Mouse (Mus musculus) neural tube, embryonic 11.5 days (tissue): ENCODE data around the gene Zdhhc3. TPM values are rescaled to one million over a fixed set of nuclear protein-coding genes. Genes with fewer than 3 reads are reported as not detected.

Experiments
- ATAC-seq: fragments of 200-750 bp; cut with Nextera tagmentation; 2 replicates; pipeline ENCODE4 v1.8.0; 2017; ENCODE audit warnings: moderate number of reproducible peaks, mild to moderate bottlenecking, moderate TSS enrichment, moderate library complexity; ENCODE audit not compliant: insufficient read depth, low FRiP score, low TSS enrichment
- DNase-seq: peaks from one replicate; pipeline ENCODE4 v3.0.0-alpha.2; 2015; ENCODE audit warnings: low spot score
- H3K27ac ChIP-seq: fragments of 300-500 bp; sonication (generic); 2 replicates; pipeline ENCODE4 v1.5.1; 2014; ENCODE audit warnings: low read depth, mild to moderate bottlenecking, low read length
- H3K27me3 ChIP-seq: fragments of 300-500 bp; sonication (generic); 2 replicates; pipeline ENCODE4 v1.6.1; 2014; ENCODE audit warnings: mild to moderate bottlenecking, low read length, mixed read lengths; ENCODE audit not compliant: control insufficient read depth, insufficient read depth
- H3K36me3 ChIP-seq: fragments of 300-500 bp; sonication (generic); 2 replicates; pipeline ENCODE4 v1.6.1; 2014; ENCODE audit warnings: mild to moderate bottlenecking, low read length, moderate library complexity, mixed read lengths; ENCODE audit not compliant: control insufficient read depth, insufficient read depth
- H3K4me1 ChIP-seq: fragments of 300-500 bp; sonication (generic); 2 replicates; pipeline ENCODE4 v1.6.1; 2014; ENCODE audit warnings: low read length, mixed read lengths; ENCODE audit not compliant: control insufficient read depth, insufficient read depth
- H3K4me2 ChIP-seq: fragments of 300-500 bp; sonication (generic); 2 replicates; pipeline ENCODE4 v1.6.1; 2014; ENCODE audit warnings: low read depth, mild to moderate bottlenecking, moderate library complexity
- H3K4me3 ChIP-seq: fragments of 300-500 bp; sonication (generic); 2 replicates; pipeline ENCODE4 v1.5.1; 2014; ENCODE audit warnings: low read depth, low read length
- H3K9ac ChIP-seq: fragments of 300-500 bp; sonication (generic); 2 replicates; pipeline ENCODE4 v1.6.1; 2014; ENCODE audit warnings: mild to moderate bottlenecking, low read length
- H3K9me3 ChIP-seq: fragments of 300-500 bp; sonication (generic); 2 replicates; pipeline ENCODE4 v1.6.1; 2016; ENCODE audit warnings: low read length; ENCODE audit not compliant: control insufficient read depth
- WGBS: fragments of 180-500 bp; shearing (Covaris S2); extraction: QIAGEN DNeasy Blood & Tissue Kit; methylation state at CpG from one replicate; pipeline ENCODE4 v1.1.7; 2014; 5-methylcytosine and 5-hydroxymethylcytosine counted together
- polyA plus RNA-seq: library from polyadenylated mRNA; unstranded; fragments of >200 nt; fragmentation: Nextera tagmentation; extraction: Ambion mirVana; gene quantifications from 2 replicates; pipeline ENCODE4 v1.2.1, GENCODE M21; 2014

Gene Zdhhc3
- polyA plus RNA-seq, 1 experiment from 2014 or later = 66.4 TPM

DNA sequence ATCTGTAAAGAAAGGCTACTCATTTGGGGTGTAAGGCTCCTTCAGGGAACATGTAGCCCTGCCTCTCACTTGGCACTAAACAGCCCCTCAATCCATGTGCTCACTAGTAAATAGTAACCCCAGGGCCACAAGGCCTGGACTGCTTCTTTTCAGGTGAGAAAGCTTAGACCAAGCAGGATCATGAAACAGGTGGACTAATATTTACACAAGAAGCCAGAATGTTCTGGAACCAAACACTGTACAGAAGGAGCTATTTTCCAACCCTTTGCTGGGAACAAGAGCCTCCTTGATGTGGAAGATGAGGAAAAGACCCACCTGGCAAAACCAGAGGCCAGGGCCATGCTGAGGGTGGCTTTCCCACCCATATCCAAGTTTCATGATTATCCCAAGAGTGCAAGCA is 9.6 kb downstream of the Zdhhc3 start:
- Histone ChIP-seq H3K4me2 (no peak overlapping the region), H3K4me3 (no peak overlapping the region), H3K9me3 (no peaks in the 10 kb centered on the region), H3K27ac (no peak overlapping the region), H3K27me3 (no peaks in the 10 kb centered on the region), H3K4me1 (no peaks in the 10 kb centered on the region), H3K36me3 (peaks cover 9% of the 10 kb centered on the region; the same call in 1 of the 2 replicates), H3K9ac (no peak overlapping the region)
- ATAC-seq (no peak), DNase-seq (no peak)

- no peak for DNase-seq
- H3K36me3 ChIP-seq = peaks cover 18% of the 10 kb centered on the region
Observed at GRCm38 (mm10) chr9:123099631-123100455, 13.2 kb downstream of the Zdhhc3 start.

GRCm38 (mm10) chr9:123090844-123091243 is 22.2 kb downstream of the Zdhhc3 start:
- Histone ChIP-seq H3K4me1 (no peaks in the 10 kb centered on the region), H3K9me3 (no peaks in the 10 kb centered on the region), H3K4me3 (no peak overlapping the region), H3K9ac (no peak overlapping the region), H3K27ac (no peak overlapping the region), H3K36me3 (peaks cover 11% of the 10 kb centered on the region), H3K27me3 (no peaks in the 10 kb centered on the region), H3K4me2 (no peak overlapping the region)
- DNase-seq = no peak
- no peak for ATAC-seq
- WGBS = 93% methylated on average over 4 of the region's 4 CpGs

More at GRCm38 (mm10) chr9:123099631-123100455, 13.2 kb downstream of the Zdhhc3 start:
- ATAC-seq = no peak
- Histone ChIP-seq H3K4me3 (no peak overlapping the region), H3K4me1 (no peaks in the 10 kb centered on the region), H3K27me3 (no peaks in the 10 kb centered on the region), H3K4me2 (no peak overlapping the region), H3K27ac (no peak overlapping the region), H3K9ac (no peak overlapping the region), H3K9me3 (no peaks in the 10 kb centered on the region)
- 94% methylated on average over 16 of the region's 16 CpGs for WGBS

DNA sequence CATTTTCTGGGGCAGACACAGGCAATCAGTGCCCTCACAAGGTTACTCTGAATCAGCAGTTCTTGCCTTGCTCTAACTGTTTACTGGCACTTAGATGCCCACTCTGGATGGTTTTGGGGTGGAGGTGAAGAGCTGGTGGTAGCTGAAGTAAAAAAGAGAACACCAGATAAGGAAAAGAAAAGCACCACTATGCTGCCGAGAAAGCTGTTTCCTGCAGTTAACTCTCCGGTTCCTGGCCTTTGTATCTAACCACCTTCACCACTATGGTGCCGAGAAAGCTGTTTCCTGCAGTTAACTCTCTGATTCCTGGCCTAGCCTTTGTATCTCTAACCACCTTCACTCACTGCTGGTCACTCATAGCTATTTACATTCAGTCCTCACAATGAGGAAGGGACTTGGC is 25.4 kb downstream of the Zdhhc3 start:
- no peak overlapping the region for H3K4me2 ChIP-seq
- ATAC-seq (no peak), DNase-seq (no peak)
- 73% methylated on average over 3 of the region's 3 CpGs for WGBS
- H3K9me3 ChIP-seq = no peaks in the 10 kb centered on the region
- peaks cover 13% of the 10 kb centered on the region for H3K36me3 ChIP-seq
- no peaks in the 10 kb centered on the region for H3K27me3 ChIP-seq
- no peak overlapping the region for H3K27ac ChIP-seq
- H3K4me1 ChIP-seq = no peaks in the 10 kb centered on the region
- no peak overlapping the region for H3K4me3 ChIP-seq
- no peak overlapping the region for H3K9ac ChIP-seq

DNA sequence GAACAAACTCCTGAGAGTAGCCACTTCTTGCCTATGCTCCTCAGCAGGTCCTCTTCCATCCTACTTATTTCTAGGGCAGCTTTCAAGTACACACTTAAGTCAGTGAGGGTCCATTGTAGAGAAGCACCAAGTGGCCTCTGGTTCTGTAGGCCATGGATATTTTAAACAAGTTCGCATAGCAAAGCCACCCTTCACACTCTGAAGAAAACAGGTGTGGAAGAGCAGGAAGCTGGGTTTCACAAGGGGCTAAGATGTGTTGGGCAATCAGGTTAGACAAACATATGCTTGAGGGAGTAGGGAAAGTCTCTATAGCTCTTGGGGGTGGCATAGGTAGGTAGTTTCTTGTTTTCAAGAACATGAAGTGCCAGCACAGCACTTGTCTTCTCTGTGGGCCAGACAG is 27.6 kb downstream of the Zdhhc3 start:
- Histone ChIP-seq H3K4me3 (no peak overlapping the region), H3K4me1 (no peaks in the 10 kb centered on the region), H3K9ac (no peak overlapping the region), H3K9me3 (no peaks in the 10 kb centered on the region), H3K4me2 (no peak overlapping the region), H3K27me3 (no peaks in the 10 kb centered on the region), H3K27ac (no peak overlapping the region), H3K36me3 (peaks cover 16% of the 10 kb centered on the region)
- no peak for ATAC-seq
- no peak for DNase-seq
- 83% methylated on average over 1 of the region's 1 CpGs for WGBS

- no peak overlapping the region for H3K9ac ChIP-seq
- no peaks in the 10 kb centered on the region for H3K4me1 ChIP-seq
- no peak overlapping the region for H3K4me2 ChIP-seq
- 76% methylated on average over 1 of the region's 1 CpGs for WGBS
- ATAC-seq = no peak
- H3K4me3 ChIP-seq = no peak overlapping the region
- no peak for DNase-seq
- no peaks in the 10 kb centered on the region for H3K27me3 ChIP-seq
- peaks cover 15% of the 10 kb centered on the region; the same call in 1 of the 2 replicates for H3K36me3 ChIP-seq
- H3K9me3 ChIP-seq = no peaks in the 10 kb centered on the region
- no peak overlapping the region for H3K27ac ChIP-seq
Observed at GRCm38 (mm10) chr9:123080796-123081195, 32.2 kb downstream of the Zdhhc3 start.

- Histone ChIP-seq H3K9ac (no peak overlapping the region), H3K9me3 (no peaks in the 10 kb centered on the region), H3K27me3 (no peaks in the 10 kb centered on the region), H3K4me1 (no peaks in the 10 kb centered on the region), H3K4me3 (no peak overlapping the region), H3K4me2 (no peak overlapping the region), H3K27ac (no peak overlapping the region), H3K36me3 (peaks cover 12% of the 10 kb centered on the region; the same call in 1 of the 2 replicates)
- DNase-seq (no peak), ATAC-seq (no peak)
- 90% methylated on average over 7 of the region's 7 CpGs for WGBS
Observed at GRCm38 (mm10) chr9:123080355-123080754, 32.6 kb downstream of the Zdhhc3 start.

DNA sequence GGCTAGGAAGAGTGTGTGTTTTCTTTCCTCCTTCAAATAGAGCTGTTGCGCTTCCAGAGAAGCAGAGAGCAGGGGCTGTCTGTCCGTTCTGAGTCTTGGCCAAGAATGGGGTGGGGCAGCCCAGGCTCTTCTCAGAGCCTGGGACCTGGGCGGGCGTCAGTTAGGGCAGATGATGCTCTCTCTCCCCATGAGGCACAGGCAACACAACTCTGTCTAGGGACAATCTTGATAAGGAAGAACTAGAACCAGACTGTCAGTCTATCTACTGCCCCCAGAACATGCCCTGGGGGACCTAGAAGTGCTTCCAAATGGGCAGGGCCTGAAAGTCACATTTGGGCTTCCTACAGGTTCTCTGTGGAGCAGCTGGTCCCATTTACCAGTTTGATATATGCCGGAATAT is 33.9 kb downstream of the Zdhhc3 start:
- no peaks in the 10 kb centered on the region for H3K9me3 ChIP-seq
- no peaks in the 10 kb centered on the region for H3K27me3 ChIP-seq
- DNase-seq = no peak
- H3K36me3 ChIP-seq = peaks cover 8% of the 10 kb centered on the region; the same call in 1 of the 2 replicates
- H3K4me3 ChIP-seq = no peak overlapping the region
- 96% methylated on average over 5 of the region's 5 CpGs for WGBS
- ATAC-seq = no peak
- no peaks in the 10 kb centered on the region for H3K4me1 ChIP-seq
- H3K4me2 ChIP-seq = no peak overlapping the region
- H3K9ac ChIP-seq = no peak overlapping the region
- no peak overlapping the region for H3K27ac ChIP-seq

DNA sequence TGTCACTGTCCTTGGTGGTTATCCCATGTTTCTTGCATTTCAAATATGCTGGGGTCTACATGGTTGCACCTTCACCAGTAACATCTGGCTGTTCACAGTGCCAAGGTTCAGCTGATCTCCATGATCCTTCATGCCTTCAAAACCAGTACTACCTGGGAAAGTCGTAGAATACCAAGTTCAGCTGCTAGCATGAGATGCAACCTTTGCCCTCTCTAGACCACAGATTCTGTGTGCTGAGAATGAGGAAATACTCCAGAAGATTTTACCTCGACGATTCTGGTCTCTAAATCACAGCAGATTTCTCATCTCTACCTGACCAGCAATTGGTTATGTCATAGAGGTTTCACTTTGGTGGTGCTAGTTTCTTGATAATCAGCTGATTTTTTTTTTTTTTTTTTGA is 52.8 kb downstream of the Zdhhc3 start:
- H3K4me1 ChIP-seq = no peaks in the 10 kb centered on the region
- H3K9ac ChIP-seq = no peak overlapping the region
- no peaks in the 10 kb centered on the region for H3K27me3 ChIP-seq
- H3K27ac ChIP-seq = no peak overlapping the region
- no peaks in the 10 kb centered on the region for H3K36me3 ChIP-seq
- H3K4me3 ChIP-seq = no peak overlapping the region
- 89% methylated on average over 3 of the region's 3 CpGs for WGBS
- DNase-seq (no peak), ATAC-seq (no peak)
- no peak overlapping the region for H3K4me2 ChIP-seq
- H3K9me3 ChIP-seq = no peaks in the 10 kb centered on the region
